Mouse (Mus musculus) thymus, postnatal 14 days (tissue): ENCODE results near the gene Wdr43.

Experiments
- DNase-seq: peaks from one replicate; pipeline ENCODE4 v3.0.0; 2021

Gene Wdr43

GRCm38 (mm10) chr17:71664172-71664571, 48.5 kb downstream of the Wdr43 start:
- no peak for DNase-seq

GRCm38 (mm10) chr17:71665201-71665600, 49.5 kb downstream of the Wdr43 start:
- DNase-seq: no peak

- no peak for DNase-seq
These were observed 53.8 kb downstream of the Wdr43 start for GRCm38 (mm10) chr17:71669511-71669910.

- DNase-seq: peak; percentile 72
These were observed 56.3 kb downstream of the Wdr43 start for GRCm38 (mm10) chr17:71671840-71672546.

- no peak for DNase-seq
These were observed 57.4 kb downstream of the Wdr43 start, which contains the start of gene Togaram2 for GRCm38 (mm10) chr17:71673092-71673491. Gene Togaram2 (plus strand): TSS chr17:71673261.

- no peak for DNase-seq
These were observed 58.2 kb downstream of the Wdr43 start for GRCm38 (mm10) chr17:71673936-71674335.

GRCm38 (mm10) chr17:71674886-71675285, 59.2 kb downstream of the Wdr43 start:
- DNase-seq: no peak

- no peak for DNase-seq
These were observed 66.0 kb downstream of the Wdr43 start for GRCm38 (mm10) chr17:71681666-71682065.

- no peak for DNase-seq
These were observed 66.7 kb downstream of the Wdr43 start for GRCm38 (mm10) chr17:71682379-71682778.

GRCm38 (mm10) chr17:71683281-71683680, 67.6 kb downstream of the Wdr43 start:
- DNase-seq: no peak

- DNase-seq: no peak
These were observed 68.5 kb downstream of the Wdr43 start for GRCm38 (mm10) chr17:71684103-71684608.

GRCm38 (mm10) chr17:71687436-71687835, 71.7 kb downstream of the Wdr43 start:
- no peak for DNase-seq

- no peak for DNase-seq
These were observed 74.2 kb downstream of the Wdr43 start for GRCm38 (mm10) chr17:71689903-71690302.

- no peak for DNase-seq
These were observed 75.7 kb downstream of the Wdr43 start for GRCm38 (mm10) chr17:71691361-71691875.

- no peak for DNase-seq
These were observed 77.6 kb downstream of the Wdr43 start for GRCm38 (mm10) chr17:71693313-71693712.

GRCm38 (mm10) chr17:71693780-71694179, 78.1 kb downstream of the Wdr43 start:
- peak; percentile 42 for DNase-seq

GRCm38 (mm10) chr17:71695151-71695550, 79.5 kb downstream of the Wdr43 start:
- DNase-seq: no peak

GRCm38 (mm10) chr17:71695716-71696315, 80.1 kb downstream of the Wdr43 start:
- DNase-seq: no peak

- DNase-seq: no peak
These were observed 80.7 kb downstream of the Wdr43 start for GRCm38 (mm10) chr17:71696396-71696795.

GRCm38 (mm10) chr17:71697896-71698618, 82.4 kb downstream of the Wdr43 start:
- no peak for DNase-seq

GRCm38 (mm10) chr17:71698619-71698956, 82.9 kb downstream of the Wdr43 start:
- no peak for DNase-seq

GRCm38 (mm10) chr17:71705113-71705512, 89.4 kb downstream of the Wdr43 start:
- no peak for DNase-seq
